Mouse (Mus musculus): Measurements from ENCODE around the gene Ap3d1.
A peak's percentile ranks its signal among the peaks of the same experiment; 100 is the strongest.

Ap3d1 gene

GRCm38 (mm10) chr10:80742180-80742978 is at the start of gene Ap3d1:
TSS of gene Ap3d1 (minus strand) at chr10:80742264.
- DNase-seq: peak; percentile 98 to 99

- peak in 1 of 2 experiments; percentile 51 for DNase-seq
Observed at GRCm38 (mm10) chr10:80791476-80792174, 49.6 kb upstream of the Ap3d1 start.

- DNase-seq: peak; percentile 19 to 20
Observed at GRCm38 (mm10) chr10:80790761-80791404, 48.8 kb upstream of the Ap3d1 start.

- no peak for DNase-seq
Observed at GRCm38 (mm10) chr10:80787517-80787916, 45.5 kb upstream of the Ap3d1 start.

- no peak for DNase-seq
Observed at GRCm38 (mm10) chr10:80785963-80786362, 43.9 kb upstream of the Ap3d1 start.

GRCm38 (mm10) chr10:80784871-80785270 is 42.8 kb upstream of the Ap3d1 start:
- DNase-seq: no peak

GRCm38 (mm10) chr10:80784302-80784701 is 42.2 kb upstream of the Ap3d1 start:
- DNase-seq: no peak

- DNase-seq: no peak
Observed at GRCm38 (mm10) chr10:80779565-80779964, 37.5 kb upstream of the Ap3d1 start.

GRCm38 (mm10) chr10:80777123-80777522 is 35.1 kb upstream of the Ap3d1 start:
- peak; percentile 64 to 68 for DNase-seq

GRCm38 (mm10) chr10:80776358-80776869 is 34.4 kb upstream of the Ap3d1 start:
- no peak for DNase-seq

- peak; percentile 76 to 83 for DNase-seq
Observed at GRCm38 (mm10) chr10:80775731-80776130, 33.7 kb upstream of the Ap3d1 start.

- peak; percentile 56 to 65 for DNase-seq
Observed at GRCm38 (mm10) chr10:80774981-80775380, 32.9 kb upstream of the Ap3d1 start.

GRCm38 (mm10) chr10:80774549-80774948 is 32.5 kb upstream of the Ap3d1 start:
- peak; percentile 95 to 98 for DNase-seq

- DNase-seq: no peak
Observed at GRCm38 (mm10) chr10:80773816-80774215, 31.8 kb upstream of the Ap3d1 start.

- DNase-seq: no peak
Observed at GRCm38 (mm10) chr10:80768365-80768764, 26.3 kb upstream of the Ap3d1 start.

GRCm38 (mm10) chr10:80766161-80766815 is 24.2 kb upstream of the Ap3d1 start:
- no peak for DNase-seq

GRCm38 (mm10) chr10:80765746-80766145 is 23.7 kb upstream of the Ap3d1 start:
- DNase-seq: no peak

GRCm38 (mm10) chr10:80763502-80763901 is 21.4 kb upstream of the Ap3d1 start:
- no peak for DNase-seq

- DNase-seq: no peak
Observed at GRCm38 (mm10) chr10:80761821-80762220, 19.8 kb upstream of the Ap3d1 start.

GRCm38 (mm10) chr10:80760596-80761524 is 18.8 kb upstream of the Ap3d1 start:
- DNase-seq: peak; percentile 69 to 76

- no peak for DNase-seq
Observed at GRCm38 (mm10) chr10:80758651-80759050, 16.6 kb upstream of the Ap3d1 start.

- DNase-seq: peak; percentile 73 to 79
Observed at GRCm38 (mm10) chr10:80757717-80758116, 15.7 kb upstream of the Ap3d1 start.
